Mouse (Mus musculus) embryo, embryonic 10.5 days (tissue): Measurements from ENCODE around the gene Celf1.
"Not testable (repeated sequence)": the region's sequence is repeated elsewhere in the genome, so short reads cannot be mapped to it uniquely, and the experiment has no call there.

Source experiments
- DNase-seq: peaks from one replicate; pipeline ENCODE4 v3.0.0-alpha.2; 2015; ENCODE audit warnings: low spot score

The Celf1 gene

DNA sequence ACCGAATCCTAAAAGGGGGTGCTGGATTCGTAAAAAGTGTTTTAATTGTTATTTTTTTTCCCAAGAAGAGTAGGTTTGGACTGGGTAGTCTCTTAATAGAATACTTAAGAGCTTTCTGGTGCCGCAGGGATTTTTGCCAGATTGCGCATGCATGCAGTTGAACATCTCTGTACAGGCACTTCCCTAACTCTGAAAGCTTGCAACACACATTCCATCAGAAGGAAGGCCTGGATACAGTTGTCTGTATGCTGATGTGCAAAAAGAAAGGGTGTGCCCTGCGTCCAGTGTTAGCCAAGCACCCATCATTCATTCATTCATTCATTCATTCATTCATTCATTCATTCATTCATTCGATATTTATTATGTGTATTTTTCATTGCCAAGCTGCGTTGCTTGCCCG lies 432 bp upstream of the Celf1 start:
- DNase-seq = no peak

DNA sequence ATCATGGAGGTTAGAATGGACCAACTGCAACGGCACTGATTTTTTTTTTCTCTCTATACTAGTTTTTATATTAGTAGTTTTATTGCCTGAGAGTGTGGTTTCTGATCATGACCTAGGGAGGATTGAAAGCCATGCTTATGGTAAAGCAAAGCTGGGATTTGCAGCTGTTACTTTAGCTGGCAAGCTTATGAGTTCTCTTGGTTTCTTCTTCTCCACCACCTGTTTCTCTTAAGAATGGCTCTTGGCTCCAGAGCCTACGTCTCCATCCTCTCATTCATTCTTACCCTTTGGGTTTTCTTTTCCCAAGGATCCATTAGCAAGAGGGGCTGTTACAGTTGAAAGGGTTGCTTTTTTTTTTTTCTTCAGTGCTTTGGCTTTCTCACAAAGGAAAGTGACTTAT lies 1.6 kb downstream of the Celf1 start:
- no peak for DNase-seq

DNA sequence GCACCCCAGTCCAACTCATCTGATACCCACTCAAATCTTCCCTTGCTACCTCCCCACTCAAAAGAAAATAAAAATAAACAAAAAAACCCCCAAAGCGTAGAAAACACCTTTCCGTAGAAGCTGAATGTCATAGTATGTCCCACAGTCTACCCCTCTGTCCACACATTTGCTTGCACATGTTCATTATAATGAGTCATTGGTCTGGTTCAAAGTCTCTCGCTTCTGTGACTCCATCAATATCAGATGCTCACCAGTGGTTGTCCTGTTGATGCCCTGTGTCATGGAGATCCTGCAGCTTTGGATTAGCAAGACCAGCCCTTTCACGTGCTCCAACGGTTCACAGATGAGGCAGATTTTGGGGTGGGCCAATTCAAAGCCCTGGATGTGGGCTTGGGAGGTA lies 10.0 kb downstream of the Celf1 start:
- no peak for DNase-seq

DNA sequence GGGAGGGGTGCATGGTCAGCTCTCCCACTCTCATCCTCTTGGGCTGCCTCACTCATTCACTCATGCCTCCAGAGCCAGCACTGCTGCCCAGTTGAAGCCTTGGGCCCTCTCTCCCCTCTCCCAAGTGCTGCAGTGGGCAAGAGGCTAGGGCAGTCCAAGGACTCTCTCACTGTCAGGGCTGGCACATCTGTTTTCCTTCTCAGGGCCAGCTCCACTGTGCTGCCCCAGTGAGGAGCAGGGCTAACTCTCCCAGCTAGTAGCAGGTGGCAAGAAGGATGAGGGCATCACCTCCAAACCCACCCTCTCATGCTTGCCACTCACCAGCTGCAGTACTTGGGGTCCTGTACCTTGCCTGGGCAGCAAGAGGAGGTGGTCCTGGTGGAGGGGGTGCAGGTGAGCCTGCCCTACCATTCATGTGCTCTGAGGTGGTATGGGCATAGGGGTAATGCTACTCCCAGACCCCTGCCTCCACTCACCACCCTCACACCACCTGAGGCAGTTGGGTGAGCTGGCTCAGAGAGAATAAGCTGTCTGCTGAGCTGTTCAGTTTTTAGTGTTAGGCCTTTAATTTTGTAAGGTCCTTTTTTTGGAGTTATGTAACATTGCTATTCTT lies 10.5 kb downstream of the Celf1 start:
- no peak for DNase-seq

DNA sequence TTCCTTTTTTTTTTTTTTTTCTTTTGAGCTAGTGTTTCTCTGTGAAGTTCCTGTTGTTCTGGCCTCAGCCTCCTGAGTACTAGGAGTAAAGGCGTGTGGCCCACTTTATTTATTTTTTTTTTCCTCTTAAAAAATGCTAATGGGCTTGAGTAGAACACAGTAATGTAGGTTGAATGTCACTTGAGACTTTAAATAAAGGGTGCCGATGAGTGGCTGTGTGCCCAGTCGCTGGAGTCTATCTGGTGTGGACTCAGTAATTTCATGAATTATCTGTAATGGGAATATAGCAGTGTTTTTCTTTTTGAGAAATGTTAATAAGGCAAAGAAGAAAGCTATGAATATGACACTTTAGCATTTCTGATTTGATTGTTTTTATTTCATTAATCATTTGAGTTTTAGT lies 13.3 kb downstream of the Celf1 start:
- DNase-seq = no peak

DNA sequence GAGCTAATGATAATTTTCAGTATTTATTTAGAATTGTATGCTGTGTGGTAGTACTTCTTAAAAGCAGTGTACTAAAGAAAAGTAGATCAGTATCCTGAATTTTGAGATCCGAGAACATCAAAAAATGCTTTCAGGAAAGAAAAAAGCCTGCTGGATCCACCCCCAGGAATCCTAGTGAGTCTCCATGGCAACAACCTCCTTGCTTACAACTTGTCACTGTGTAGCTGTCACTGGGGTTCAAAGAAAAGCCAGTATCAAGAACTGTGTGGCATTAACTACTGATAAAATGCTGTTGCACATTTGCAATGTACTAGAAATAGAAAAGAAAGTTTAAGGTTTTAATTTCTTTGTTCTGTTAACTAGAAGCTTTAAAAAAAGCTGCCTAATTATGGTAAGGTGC lies 15.9 kb downstream of the Celf1 start:
- peak; percentile 58 for DNase-seq

DNA sequence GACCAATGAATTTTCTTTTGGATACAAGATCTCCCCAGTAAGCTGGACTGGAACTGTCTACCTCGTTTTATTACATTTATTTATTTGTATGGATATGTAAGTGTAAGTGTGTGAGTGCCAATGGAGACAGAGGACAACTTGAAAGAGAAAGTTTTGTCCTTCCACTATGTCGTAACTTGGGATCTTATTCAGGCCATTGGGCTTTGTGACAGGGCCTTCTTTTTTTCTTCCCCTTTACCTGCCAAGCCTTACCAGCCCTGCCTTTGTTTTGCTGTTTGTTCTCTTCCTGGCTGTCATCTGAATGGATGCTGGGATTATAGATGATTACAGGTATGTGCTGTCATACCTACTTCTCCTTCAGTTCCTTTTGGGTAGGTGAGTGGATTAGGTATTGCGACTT lies 18.7 kb downstream of the Celf1 start:
- no peak for DNase-seq

DNA sequence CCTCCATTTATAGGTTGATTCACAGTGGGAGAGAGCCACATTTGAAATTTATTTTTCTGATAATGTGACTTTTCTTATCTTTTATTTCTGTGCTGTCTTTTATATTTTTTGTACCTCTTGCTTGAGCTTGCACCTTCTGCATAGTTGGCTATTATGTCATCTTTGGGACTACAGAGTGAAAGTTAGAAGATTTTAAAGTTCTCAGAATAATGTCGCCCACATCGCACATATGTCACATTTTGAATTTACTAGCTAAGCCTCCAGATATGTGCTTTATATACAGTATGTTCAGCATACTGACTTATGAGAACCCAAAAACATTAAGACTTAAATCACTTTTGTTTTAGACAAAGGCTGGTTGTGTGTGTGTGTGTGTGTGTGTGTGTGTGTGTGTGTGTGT lies 19.8 kb downstream of the Celf1 start:
- no peak for DNase-seq

DNA sequence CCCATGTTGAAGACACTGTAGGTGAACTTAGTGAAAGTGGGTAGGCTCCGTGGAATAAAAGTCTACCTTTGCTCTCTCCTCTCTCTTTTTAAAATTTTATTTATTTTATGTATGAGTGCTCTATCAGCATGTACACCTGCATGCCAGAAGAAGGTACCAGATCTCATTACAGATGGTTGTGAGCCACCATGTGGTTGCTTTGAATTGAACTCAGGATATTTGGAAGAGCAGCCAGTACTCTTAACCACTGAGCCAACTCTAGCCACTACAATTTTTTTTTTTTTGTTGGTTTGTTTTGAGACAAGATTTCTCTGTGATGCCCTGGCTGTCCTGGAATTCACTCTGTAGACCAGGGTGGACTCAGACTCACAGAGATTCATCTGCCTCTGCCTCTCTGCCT lies 23.1 kb downstream of the Celf1 start:
- DNase-seq = no peak

DNA sequence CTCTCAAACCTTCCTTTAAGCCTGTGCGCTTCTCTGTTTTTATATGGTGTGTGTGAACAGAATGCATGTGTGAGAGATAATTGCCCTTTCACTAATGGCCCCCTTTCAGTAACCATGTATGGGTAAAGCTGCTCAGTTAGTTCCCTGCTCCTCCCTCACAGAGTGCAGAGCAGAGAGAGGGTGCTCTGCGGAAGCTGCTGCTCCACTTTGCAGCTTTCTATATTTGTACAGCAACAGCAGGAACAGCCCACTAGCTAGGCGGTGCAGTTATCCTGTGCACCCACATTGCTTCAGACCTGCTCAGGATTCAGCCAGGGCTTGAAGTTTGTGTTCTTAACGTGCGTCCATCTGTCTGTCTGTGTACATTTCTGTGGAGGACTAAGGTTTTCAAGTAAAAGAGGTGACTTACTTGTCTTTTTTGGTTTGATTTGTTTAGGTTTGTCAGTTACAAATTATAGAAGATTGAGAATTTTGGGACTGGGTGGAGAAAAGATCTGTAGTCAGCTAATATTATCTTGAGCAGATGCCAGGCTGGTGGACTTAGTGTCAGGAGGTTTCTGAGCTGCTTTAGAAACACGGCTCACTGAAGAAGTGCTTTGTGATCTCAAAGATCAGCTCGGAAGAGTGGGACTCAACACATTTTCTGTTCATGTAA lies 24.8 kb downstream of the Celf1 start:
- DNase-seq = no peak

DNA sequence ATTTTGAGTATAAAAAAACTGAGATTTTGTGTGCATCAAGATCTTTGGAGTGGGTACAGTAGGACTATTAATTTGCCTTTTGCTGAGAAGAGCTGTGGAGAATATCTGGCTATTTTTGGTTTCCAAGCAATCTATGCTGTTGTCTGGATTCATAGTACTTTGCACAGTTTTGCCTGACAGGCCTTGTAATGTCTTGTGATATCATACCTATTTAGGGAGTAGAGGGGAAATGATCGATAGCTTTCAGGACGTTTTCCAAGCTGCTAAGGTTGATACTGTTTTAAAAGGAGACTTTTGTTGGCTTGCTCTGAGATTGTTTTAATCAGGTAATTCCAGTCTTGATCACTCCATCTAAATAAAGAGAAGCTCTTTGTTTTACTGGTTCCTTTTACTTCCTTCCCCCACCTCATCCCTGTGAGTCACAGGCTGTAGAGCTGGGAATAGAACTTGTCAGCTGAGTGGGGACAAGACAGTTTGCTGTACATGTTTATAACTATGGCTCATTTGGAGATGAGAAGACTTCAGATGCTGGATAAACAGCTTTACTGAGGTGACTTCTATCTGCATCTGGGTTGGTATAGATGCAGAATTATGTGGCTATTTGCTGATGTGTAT lies 25.4 kb downstream of the Celf1 start:
- DNase-seq = no peak

DNA sequence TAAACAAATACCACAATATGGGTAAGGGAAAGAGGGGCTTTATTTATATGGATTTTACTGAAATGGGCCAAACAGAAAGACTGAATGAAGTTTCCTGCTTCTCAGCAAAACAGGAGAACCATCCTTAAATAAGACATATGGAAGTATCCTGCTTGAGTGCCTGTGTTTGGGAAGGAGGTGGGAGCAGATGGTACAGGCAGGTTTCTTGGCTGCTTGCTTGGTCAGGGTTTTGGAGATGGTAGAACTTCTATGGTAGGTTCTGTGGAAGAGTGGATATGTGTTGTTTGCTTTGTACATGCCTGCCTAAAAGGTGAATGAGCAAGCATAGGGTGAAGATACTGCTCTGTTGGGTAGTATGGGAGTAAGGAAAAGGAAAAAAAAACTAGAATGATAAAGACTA lies 30.4 kb downstream of the Celf1 start:
- no peak for DNase-seq

DNA sequence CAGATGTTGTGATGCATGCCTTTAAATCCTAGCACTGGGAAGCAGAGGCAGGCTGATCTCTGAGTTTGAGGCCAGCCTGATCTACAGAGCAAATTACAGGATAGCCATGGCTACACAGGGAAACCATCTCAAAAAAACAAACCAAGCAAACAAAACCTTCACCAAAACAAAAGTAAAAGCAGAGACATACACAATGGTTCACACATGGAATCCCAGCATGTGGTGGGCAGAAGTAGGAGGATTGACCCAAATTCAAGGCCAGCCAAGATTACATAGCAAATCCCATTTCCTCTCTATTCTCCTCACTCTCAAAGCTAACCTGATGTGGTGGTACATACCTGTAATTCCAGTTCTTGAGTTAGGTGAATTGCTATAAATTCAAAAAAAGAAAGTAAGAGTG lies 33.9 kb downstream of the Celf1 start:
- no peak for DNase-seq

DNA sequence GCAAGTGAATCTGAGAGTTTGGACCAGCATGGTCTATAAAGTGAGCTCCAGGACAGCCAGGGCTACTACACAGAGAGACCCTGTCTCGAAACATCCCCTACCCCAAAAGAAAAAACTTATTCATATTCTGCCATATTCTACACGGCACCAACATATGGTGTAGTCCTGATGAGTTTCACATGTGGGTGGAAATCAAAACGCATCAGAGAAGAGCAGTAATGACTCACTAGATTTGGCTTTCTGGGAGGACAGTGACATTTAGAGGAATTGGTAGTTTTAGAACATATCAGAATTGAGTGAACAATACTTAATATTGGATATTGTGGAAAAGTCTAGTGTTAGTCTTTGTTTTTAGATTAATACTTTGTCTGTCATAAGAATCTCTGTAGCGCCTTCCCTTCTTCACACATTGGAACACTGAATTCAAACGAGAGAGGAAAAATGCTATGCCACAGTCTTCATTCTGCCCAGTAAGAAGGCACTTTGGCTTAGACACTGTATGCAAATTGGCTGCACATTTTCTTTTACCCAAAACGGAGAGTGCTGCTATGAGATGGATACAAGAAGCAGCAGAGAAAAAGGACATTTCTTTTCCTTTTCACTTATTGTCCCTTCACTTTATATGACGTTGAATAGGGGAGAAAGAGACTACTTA lies 35.1 kb downstream of the Celf1 start:
- no peak for DNase-seq

DNA sequence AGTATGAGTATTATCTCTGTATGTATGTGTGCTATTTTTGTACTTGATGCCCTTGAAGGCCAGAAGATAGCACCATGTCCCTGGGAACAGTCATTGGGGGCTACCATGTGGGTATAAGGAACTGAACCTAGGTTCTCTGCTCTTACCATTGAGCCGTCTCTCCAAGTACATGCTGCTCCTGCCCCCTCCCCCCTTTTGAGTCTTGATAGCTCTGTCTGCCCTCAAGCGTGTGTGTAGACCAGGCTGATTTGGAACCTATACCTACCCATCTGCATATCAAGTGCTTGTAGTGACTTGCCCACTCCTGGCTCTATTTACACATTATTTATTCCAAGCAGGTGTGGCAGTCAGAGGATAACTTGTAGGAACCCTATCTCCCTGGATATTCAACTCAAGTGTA lies 36.4 kb downstream of the Celf1 start:
- no peak for DNase-seq

DNA sequence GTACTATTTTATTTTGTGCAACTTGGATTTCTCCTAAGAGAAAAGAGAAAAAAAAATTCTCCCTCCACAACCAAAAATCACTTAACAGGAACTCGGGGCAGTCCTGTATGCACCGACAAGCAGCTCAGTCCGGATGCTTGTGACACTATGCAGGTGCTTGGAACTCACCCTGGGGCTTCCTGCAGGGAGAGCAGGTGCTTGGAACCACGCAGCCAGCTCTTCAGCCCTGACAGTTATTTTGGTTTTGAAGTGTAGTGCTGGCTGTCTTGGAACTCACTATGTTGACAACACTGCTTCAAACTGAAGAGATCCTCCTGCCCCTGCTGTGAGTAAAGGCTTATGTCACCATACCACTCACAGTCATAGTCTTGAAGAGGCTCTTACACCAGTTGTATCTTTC lies 37.1 kb downstream of the Celf1 start:
- no peak for DNase-seq

DNA sequence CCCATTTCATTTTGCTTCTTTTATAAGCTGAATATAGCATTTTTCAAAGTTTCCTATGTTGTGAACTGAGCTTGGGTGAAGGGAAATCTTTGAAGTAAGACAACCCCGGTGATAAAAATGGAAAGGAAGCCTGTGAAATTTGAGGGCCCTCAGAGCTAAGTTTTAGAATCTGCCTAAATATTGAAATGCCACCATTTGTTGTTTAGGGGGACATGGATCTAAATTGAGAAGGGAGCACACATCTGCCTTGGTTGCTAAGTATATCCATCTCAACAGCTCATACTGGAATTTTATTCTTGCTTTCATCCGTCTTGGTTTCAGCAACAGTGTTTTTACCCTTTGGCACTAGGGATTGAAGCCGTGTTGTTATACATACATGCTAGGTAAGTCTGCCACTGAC lies 45.9 kb downstream of the Celf1 start:
- DNase-seq = no peak

DNA sequence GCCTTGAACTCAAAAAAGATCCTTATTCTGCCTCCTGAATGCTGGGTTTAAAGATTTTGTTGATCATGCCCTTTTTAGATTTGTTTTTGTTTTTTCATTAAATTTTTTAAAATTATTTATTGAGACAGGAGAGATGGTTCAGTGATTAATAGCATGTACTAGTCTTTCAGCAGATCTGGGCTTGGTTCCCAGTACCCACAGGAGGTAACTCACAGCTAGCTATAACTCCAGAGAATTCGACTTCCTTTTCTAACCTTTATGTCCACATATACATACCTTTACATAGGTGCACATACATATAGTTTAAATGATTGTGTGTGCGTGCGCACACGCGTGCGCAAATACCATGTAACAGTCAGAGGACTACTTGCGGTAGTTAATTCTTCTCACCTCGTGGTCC lies 68.4 kb downstream of the Celf1 start:
- DNase-seq = no peak

DNA sequence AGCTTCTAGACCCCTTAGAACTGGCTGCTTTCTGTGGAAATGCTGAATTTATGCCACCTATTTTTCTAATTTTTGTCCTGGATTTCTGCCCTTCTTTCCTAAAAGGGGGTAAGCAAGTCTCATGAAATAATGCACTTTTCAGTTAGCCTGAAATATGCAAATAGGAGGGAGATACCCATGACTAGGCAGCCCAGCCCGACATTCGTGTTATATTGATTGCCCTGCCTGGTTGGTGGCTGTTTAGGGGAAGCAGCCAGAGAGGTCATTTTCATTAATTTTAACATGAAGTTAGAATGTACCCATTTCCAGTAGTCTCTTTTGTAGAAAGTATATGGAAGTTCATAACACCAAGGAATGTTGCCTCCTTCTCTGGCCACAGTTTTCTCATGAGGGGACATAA lies 73.7 kb downstream of the Celf1 start:
- no peak for DNase-seq

DNA sequence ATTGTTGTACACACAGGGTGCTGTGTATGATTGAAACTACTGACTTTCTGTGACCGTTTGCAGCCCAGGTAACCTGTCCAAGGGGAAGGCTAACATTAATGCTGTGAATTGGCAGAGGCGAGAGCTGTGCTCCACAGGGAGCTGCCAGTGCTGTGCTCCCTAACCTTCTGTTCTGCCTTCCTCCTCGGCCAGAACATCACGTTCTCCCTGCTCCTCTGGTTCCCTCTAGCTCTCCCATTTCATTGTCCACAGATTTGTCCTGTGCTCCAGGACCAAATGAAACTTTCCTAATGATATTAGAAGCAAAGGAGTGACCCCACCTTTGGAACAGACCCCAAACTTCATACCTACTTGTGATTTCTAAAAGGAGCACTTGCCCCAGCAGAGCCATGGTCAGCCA lies 75.2 kb downstream of the Celf1 start:
- no peak for DNase-seq

DNA sequence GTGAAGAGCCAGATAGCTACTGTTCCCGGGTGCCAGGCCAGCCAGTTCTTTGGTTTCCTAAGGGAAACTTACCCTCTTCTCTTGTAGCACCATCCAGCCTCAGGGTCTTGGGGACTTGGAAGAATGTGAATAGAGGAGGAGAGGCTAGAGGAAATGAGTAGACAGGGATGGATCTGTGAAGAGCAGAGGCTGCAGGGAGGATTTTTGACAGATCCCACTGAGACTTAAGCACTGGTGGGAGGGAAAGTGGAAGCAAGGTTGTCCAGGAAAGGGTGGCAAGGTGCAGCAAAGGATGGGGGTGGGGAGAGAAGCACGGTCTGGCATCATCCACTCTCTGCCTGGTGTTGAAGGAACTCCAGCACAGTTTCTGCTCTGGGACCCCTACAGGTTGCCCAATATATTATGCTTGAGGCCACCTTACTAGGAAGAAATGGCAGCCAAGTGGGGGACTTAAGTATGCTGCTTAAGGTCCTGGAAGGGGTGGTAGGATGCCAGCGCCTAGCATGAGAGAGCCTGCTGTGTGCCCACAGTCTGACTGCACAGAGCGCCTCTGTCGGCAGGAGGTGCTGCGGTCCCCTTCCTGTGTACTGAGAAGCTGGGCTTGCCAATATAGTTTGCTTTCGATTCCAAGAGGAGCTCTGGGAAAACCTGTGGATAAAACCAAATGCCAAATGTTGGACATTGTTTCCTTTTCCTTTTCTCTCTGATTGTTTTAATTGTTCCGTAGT lies 78.0 kb downstream of the Celf1 start:
- no peak for DNase-seq

DNA sequence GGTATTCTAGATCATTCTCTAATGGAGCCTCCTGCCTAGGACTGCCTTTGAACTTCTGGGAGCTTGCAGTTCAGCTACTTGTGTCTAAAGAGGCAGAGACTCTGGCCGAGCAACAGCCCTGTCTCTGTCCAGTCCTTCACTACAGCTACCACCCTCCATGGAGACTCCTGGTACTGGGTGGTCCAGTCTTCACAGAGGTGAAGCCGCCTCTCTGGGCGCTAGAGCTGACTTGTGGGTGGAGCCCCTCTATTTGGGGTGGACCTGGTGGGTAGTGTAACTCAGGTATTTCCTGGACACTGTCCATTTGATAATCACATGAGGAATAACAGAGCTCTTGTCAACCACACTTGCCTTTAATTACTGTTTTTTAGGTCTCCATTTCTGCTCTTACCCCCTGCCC lies 79.7 kb downstream of the Celf1 start:
- no peak for DNase-seq

DNA sequence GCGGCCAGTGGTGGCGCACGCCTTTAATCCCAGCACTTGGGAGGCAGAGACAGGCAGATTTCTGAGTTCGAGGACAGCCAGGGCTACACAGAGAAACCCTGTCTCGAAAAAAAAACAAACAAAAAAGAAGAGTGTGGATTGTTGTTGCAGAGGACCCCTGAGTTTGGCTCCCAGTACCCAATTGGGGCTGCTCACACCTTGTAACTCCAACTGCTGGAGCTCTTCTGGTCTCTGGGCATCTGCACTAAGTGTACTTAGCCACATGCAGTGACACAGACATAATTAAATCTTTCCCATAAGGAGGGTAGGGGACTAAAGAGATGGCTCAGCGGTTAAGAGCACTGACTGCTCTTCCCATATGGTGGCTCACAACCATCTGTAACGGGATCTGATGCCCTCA lies 82.1 kb downstream of the Celf1 start:
- DNase-seq = not testable (repeated sequence)
